In genomic region chr12:114981476-114982136, GRCm38 (mm10) we compare ENCODE assay signal across 10 mouse cellular contexts.
A peak's percentile ranks its signal among the peaks of the same experiment; 100 is the strongest.
DNase-seq lines count a peak whose midpoint lies in the region; ATAC-seq and TF ChIP-seq lines count a peak whose summit lies in the region.
"Had no signal": no experiment of that assay in that cellular context is flagged by ENCODE, and none has a peak within 500 bp of the region (broad histone marks: within the 10 kb centered on the region; RNA-seq: fewer than 3 reads in every experiment).

No protein-coding gene starts in this region.

- TF ChIP-seq CTCF in spleen, adult 2 months (IDR thresholded peaks at IDR 0.05; ENCODE audit: extremely low read depth, insufficient read depth, insufficient read length, insufficient replicate concordance) = peak; percentile 18; the same call in 1 of the 2 replicates
- TF ChIP-seq CTCF in midbrain, postnatal 0 days (IDR thresholded peaks at IDR 0.05) = no peak

- peak; percentile 84 for ATAC-seq in activated CD4-positive, CD25-positive, alpha-beta regulatory T cell, adult 4 months
- peak; percentile 82 for ATAC-seq in megakaryocyte-erythroid progenitor cell, adult 5-6 weeks (replicated peaks; ENCODE audit: low FRiP score, low TSS enrichment, poor library complexity, severe bottlenecking)
- no peak for ATAC-seq in midbrain, postnatal 0 days (ENCODE audit: low FRiP score)

- whole genome bisulfite sequencing in spleen, adult 2 months = 28% methylated on average over 5 of the region's 5 CpGs
- WGBS in midbrain, postnatal 0 days = 74% methylated on average over 5 of the region's 5 CpGs

- no peaks in the 10 kb centered on the region for H3K4me1 ChIP-seq in spleen, adult 2 months (ENCODE audit: control insufficient read depth, insufficient read depth, insufficient read length)
- H3K4me1 ChIP-seq in midbrain, postnatal 0 days (ENCODE audit: insufficient read depth, low read length) = no peaks in the 10 kb centered on the region

- H3K9me3 ChIP-seq in midbrain, postnatal 0 days (ENCODE audit: low read length) = peaks cover 18% of the 10 kb centered on the region; the same call in 1 of the 2 replicates

- no peaks in the 10 kb centered on the region for H3K27me3 ChIP-seq in spleen, adult 2 months (ENCODE audit: control insufficient read depth, insufficient read depth, low read length)
- no peaks in the 10 kb centered on the region for H3K27me3 ChIP-seq in midbrain, postnatal 0 days (ENCODE audit: insufficient read depth, low read length)

- no peak overlapping the region for H3K27ac ChIP-seq in spleen, adult 2 months (ENCODE audit: insufficient read depth, low read length)
- no peak overlapping the region for H3K27ac ChIP-seq in midbrain, postnatal 0 days (ENCODE audit: low read depth, low read length)
- H3K27ac ChIP-seq: stomach, postnatal 0 days had no signal

- no peaks in the 10 kb centered on the region for H3K36me3 ChIP-seq in spleen, adult 2 months (ENCODE audit: control insufficient read depth, insufficient read depth, low read length)
- no peaks in the 10 kb centered on the region for H3K36me3 ChIP-seq in midbrain, postnatal 0 days (ENCODE audit: insufficient read depth, low read length)

- H3K4me3 ChIP-seq in spleen, adult 2 months (ENCODE audit: extremely low read depth, insufficient read depth, insufficient read length) = no peak overlapping the region
- no peak overlapping the region for H3K4me3 ChIP-seq in midbrain, postnatal 0 days (ENCODE audit: low read depth, low read length)

- H3K4me2 ChIP-seq in midbrain, postnatal 0 days (ENCODE audit: low read depth, low read length, poor library complexity, severe bottlenecking) = no peak overlapping the region
- H3K4me2 ChIP-seq: heart, embryonic 11.5 days had no signal

- DNase-seq in spleen, adult 2 months (ENCODE audit: low read depth in 1 of 2, low spot score in 2 of 2) = peak; percentile 45 to 56
- no peak for DNase-seq in spleen, adult 12 weeks (ENCODE audit: low spot score)
- peak; percentile 78 for DNase-seq in thymus, postnatal 4 days
- DNase-seq in midbrain, postnatal 0 days (ENCODE audit: low spot score) = no peak
- no peak for DNase-seq in gastrocnemius, postnatal 4 days (ENCODE audit: low spot score in 2 of 2)
- DNase-seq in cerebellum, postnatal 14 days = no peak

- TF ChIP-seq POLR2A in spleen, adult 2 months (IDR thresholded peaks at IDR 0.05; ENCODE audit: low read depth, low read length) = no peak

- no peak overlapping the region for H3K9ac ChIP-seq in midbrain, postnatal 0 days (replicated peaks; ENCODE audit: low read length, poor library complexity, severe bottlenecking)

Comparison
In these comparisons a context has a peak if more than half of its experiments do, and no peak if none do; other contexts are left out.
1. DNase-seq: peak in spleen, adult 2 months (2 of 2) and thymus, postnatal 4 days (single experiment); none in spleen, adult 12 weeks (single experiment), midbrain, postnatal 0 days (single experiment), gastrocnemius, postnatal 4 days (0 of 2) and cerebellum, postnatal 14 days (0 of 2).